Mouse (Mus musculus): ENCODE measurements at regions not wholly inside any gene's neighbourhood (a gene's known extent, or its start where the extent isn't known, plus 50 kb on each side); places are given as distances from the start of the nearest gene placed in this dataset.

DNA sequence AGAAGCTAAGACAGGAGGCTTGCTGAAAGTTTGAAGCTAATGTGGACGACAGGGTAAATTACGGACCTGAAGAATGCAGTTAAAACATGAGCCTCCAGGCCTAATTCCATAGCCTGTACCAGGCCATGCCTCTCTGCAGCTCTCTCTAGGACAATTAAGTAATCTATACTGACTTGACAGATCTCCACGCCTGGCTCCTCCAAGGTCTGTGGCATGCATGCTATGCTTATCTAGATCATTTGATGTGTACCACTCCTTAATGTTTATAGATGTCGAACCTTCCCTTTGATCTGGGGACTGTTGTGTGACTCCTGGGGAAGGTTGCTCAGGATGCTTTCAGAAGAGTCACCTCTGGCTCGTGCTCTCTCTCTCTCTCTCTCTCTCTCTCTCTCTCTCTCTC, 62.2 kb upstream of the Cd55 start:
- DNase-seq (ENCODE audit: low read depth), result no peak
- TF ChIP-seq CTCF (IDR thresholded peaks at IDR 0.05; ENCODE audit: borderline replicate concordance, extremely low read depth, insufficient read depth, insufficient read length), result no peak
- TF ChIP-seq POLR2A (IDR thresholded peaks at IDR 0.05; ENCODE audit: borderline replicate concordance, extremely low read depth, insufficient read depth, insufficient read length, poor library complexity, severe bottlenecking), result no peak

DNA sequence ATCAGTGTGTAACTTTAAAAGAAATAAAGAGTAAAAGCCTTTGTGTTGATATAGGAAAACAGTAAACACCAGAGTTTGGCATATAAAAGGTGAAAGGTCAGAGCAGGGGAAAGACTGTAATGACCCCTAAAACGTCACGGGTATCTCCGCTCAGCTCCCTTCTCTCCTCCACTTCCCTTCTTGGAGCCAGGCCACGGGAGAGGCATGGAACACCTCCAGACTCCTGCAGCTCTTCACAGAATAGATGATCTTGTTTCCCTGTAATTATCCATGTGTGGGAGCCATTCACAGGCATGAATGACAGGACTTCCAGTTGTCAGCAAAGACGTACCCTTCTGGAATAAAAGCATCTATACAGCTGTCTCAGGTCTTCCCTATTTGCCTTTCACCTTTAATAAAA, 55.3 kb upstream of the Cd55 start:
- TF ChIP-seq POLR2A (IDR thresholded peaks at IDR 0.05; ENCODE audit: borderline replicate concordance, extremely low read depth, insufficient read depth, insufficient read length, poor library complexity, severe bottlenecking) (no peak), CTCF (IDR thresholded peaks at IDR 0.05; ENCODE audit: borderline replicate concordance, extremely low read depth, insufficient read depth, insufficient read length) (no peak)
- peak; percentile 30 for DNase-seq (ENCODE audit: low read depth)

- TF ChIP-seq CTCF (IDR thresholded peaks at IDR 0.05; ENCODE audit: borderline replicate concordance, extremely low read depth, insufficient read depth, insufficient read length), result no peak
- TF ChIP-seq POLR2A (IDR thresholded peaks at IDR 0.05; ENCODE audit: borderline replicate concordance, extremely low read depth, insufficient read depth, insufficient read length, poor library complexity, severe bottlenecking), result no peak
- no peak for DNase-seq (ENCODE audit: low read depth)
Measured at GRCm38 (mm10) chr1:130516641-130517040, 54.1 kb upstream of the Cd55 start.

DNA sequence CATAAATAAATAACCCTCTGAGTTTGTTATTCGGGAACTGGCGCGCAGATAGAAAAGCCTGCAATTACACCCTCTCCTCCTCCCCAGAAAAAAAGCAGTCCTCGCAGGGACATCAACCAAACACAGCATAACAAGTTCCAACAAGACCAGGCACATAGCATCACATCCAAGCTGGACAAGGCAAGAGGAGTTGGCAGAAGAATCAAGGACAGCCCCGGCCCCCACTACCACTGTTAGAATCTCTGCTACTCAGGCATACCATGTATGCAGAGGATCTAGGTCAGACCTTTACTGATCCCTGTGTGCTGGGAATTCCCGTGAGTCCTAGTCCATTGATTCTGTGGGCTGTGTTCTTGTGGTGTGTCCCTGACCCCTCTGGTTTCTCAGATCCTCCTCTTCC, 52.8 kb upstream of the Cd55 start:
- TF ChIP-seq POLR2A (IDR thresholded peaks at IDR 0.05; ENCODE audit: borderline replicate concordance, extremely low read depth, insufficient read depth, insufficient read length, poor library complexity, severe bottlenecking), result no peak
- TF ChIP-seq CTCF (IDR thresholded peaks at IDR 0.05; ENCODE audit: borderline replicate concordance, extremely low read depth, insufficient read depth, insufficient read length), result no peak
- no peak for DNase-seq (ENCODE audit: low read depth)

DNA sequence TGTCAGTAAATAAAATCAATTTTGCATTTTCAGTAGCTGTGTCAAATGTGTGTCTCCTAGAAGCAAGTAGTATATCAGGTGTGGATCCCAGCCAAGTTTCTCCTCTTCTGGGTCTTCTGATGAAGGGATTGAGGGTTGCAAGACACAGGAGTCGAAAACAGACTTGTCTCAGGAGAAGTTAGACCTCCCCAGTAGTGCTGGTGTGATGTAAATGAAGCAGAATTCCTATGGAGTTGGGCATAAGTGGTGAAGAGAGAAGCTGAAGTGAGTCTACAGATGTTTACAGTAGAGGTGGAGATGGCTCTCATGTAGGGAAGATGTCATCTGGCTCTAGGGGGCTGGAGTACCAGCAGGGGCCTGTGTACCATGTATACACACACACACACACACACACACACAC, 50.9 kb upstream of the Cd55 start:
- DNase-seq (ENCODE audit: low read depth), result no peak
- TF ChIP-seq CTCF (IDR thresholded peaks at IDR 0.05; ENCODE audit: borderline replicate concordance, extremely low read depth, insufficient read depth, insufficient read length) (no peak), POLR2A (IDR thresholded peaks at IDR 0.05; ENCODE audit: borderline replicate concordance, extremely low read depth, insufficient read depth, insufficient read length, poor library complexity, severe bottlenecking) (no peak)

GRCm38 (mm10) chr1:130512798-130513405, 50.4 kb upstream of the Cd55 start:
- no peak for DNase-seq (ENCODE audit: low read depth)
- no peak for TF ChIP-seq CTCF (IDR thresholded peaks at IDR 0.05; ENCODE audit: borderline replicate concordance, extremely low read depth, insufficient read depth, insufficient read length)
- TF ChIP-seq POLR2A (IDR thresholded peaks at IDR 0.05; ENCODE audit: borderline replicate concordance, extremely low read depth, insufficient read depth, insufficient read length, poor library complexity, severe bottlenecking), result no peak

Data from brain, embryonic 14.5 days (tissue).